ENCODE assay signal across 29 mouse cellular contexts in the genomic region with DNA sequence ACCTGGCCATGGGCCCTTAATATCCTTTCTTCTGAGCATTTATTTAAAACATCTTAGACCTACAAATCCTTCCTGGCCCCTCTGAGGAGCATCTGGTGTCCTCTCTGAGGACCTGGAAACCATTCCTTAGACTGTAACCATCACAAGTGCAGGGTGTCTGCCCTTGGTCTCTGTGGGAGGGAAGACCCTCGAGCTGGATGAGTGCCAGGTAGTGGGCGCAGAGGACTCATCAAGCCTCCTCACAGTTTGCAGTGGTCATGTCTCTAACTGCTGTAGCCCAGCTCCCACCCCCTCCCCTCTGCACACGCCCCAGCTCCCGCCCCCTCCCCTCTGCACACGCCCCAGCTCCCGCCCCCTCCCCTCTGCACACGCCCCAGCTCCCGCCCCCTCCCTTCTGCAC. TPM values are rescaled to one million over a fixed set of nuclear protein-coding genes. Genes with fewer than 3 reads are reported as not detected.
DNase-seq lines count a peak whose midpoint lies in the region; ATAC-seq and TF ChIP-seq lines count a peak whose summit lies in the region.
"Had no signal": no experiment of that assay in that cellular context is flagged by ENCODE, and none has a peak within 500 bp of the region (broad histone marks: within the 10 kb centered on the region; RNA-seq: fewer than 3 reads in every experiment).

No protein-coding gene starts in this region.

- no peak overlapping the region for H3K9ac ChIP-seq in intestine, embryonic 15.5 days
- no peak overlapping the region for H3K9ac ChIP-seq in intestine, postnatal 0 days (ENCODE audit: low read depth, low read length)
- no peak overlapping the region for H3K9ac ChIP-seq in ES-Bruce4 (ENCODE audit: low read depth, poor library complexity, severe bottlenecking)
- no peak overlapping the region for H3K9ac ChIP-seq in stomach, postnatal 0 days (ENCODE audit: low read length)
- H3K9ac ChIP-seq: embryonic facial prominence, embryonic 15.5 days; hindbrain, embryonic 14.5 days had no signal

- H3K4me2 ChIP-seq in intestine, embryonic 15.5 days (replicated peaks) = no peak overlapping the region
- H3K4me2 ChIP-seq in intestine, postnatal 0 days (replicated peaks; ENCODE audit: low read depth) = no peak overlapping the region
- no peak overlapping the region for H3K4me2 ChIP-seq in stomach, postnatal 0 days (replicated peaks; ENCODE audit: low read depth)
- H3K4me2 ChIP-seq: embryonic facial prominence, embryonic 15.5 days; hindbrain, embryonic 14.5 days had no signal

- peak; percentile 18 for DNase-seq in adrenal gland, adult 8-10 months
- DNase-seq in adrenal gland, adult 2 months = no peak
- DNase-seq in stomach, postnatal 0 days (ENCODE audit: low spot score) = no peak
- DNase-seq: B cell, adult 2 months; cerebellum, adult 2 months; cerebellum, postnatal 14 days; embryo, embryonic 11 days; gastrocnemius, adult 2 months; gastrocnemius, postnatal 25 days had no signal

- H3K9me3 ChIP-seq in intestine, embryonic 15.5 days = no peaks in the 10 kb centered on the region
- no peaks in the 10 kb centered on the region for H3K9me3 ChIP-seq in intestine, postnatal 0 days (ENCODE audit: control insufficient read depth)
- H3K9me3 ChIP-seq in ES-Bruce4 (replicated peaks; ENCODE audit: control insufficient read depth, insufficient read depth, low read length, poor library complexity, severe bottlenecking) = no peaks in the 10 kb centered on the region
- no peaks in the 10 kb centered on the region for H3K9me3 ChIP-seq in stomach, postnatal 0 days (ENCODE audit: control insufficient read depth, low read length)
- H3K9me3 ChIP-seq: embryonic facial prominence, embryonic 15.5 days; hindbrain, embryonic 10.5 days had no signal

- TF ChIP-seq EP300 in ES-Bruce4 (IDR thresholded peaks at IDR 0.05; ENCODE audit: insufficient read depth, low read depth, low read length) = no peak
- no peak for TF ChIP-seq EP300 in stomach, postnatal 0 days (optimal IDR thresholded peaks at IDR 0.05)

- no peak overlapping the region for H3K4me3 ChIP-seq in intestine, embryonic 15.5 days (replicated peaks)
- no peak overlapping the region for H3K4me3 ChIP-seq in intestine, postnatal 0 days (ENCODE audit: low read depth, low read length)
- H3K4me3 ChIP-seq in ES-Bruce4 (ENCODE audit: low read depth, low read length) = no peak overlapping the region
- H3K4me3 ChIP-seq in stomach, postnatal 0 days (ENCODE audit: low read depth, low read length) = no peak overlapping the region
- H3K4me3 ChIP-seq: embryonic facial prominence, embryonic 15.5 days; erythroblast, embryonic 14.5 days; forebrain, embryonic 10.5 days; gastrocnemius, adult 2 months; hindbrain, embryonic 10.5 days had no signal

- TF ChIP-seq CTCF in intestine, postnatal 0 days (IDR thresholded peaks at IDR 0.05; ENCODE audit: low read depth) = no peak
- no peak for TF ChIP-seq CTCF in ES-Bruce4 (IDR thresholded peaks at IDR 0.05; ENCODE audit: low read depth, low read length)
- TF ChIP-seq CTCF in stomach, postnatal 0 days (IDR thresholded peaks at IDR 0.05; ENCODE audit: low read depth) = no peak

- no peak overlapping the region for H3K27ac ChIP-seq in intestine, embryonic 15.5 days
- H3K27ac ChIP-seq in intestine, postnatal 0 days (ENCODE audit: low read depth, low read length) = no peak overlapping the region
- H3K27ac ChIP-seq in ES-Bruce4 (ENCODE audit: insufficient read depth, low read length) = peak overlapping the region; percentile 21; the same call in 1 of the 2 replicates
- no peak overlapping the region for H3K27ac ChIP-seq in stomach, postnatal 0 days (replicated peaks)
- H3K27ac ChIP-seq: embryonic facial prominence, embryonic 15.5 days; forebrain, embryonic 10.5 days; gastrocnemius, adult 2 months; hindbrain, embryonic 10.5 days; hindbrain, embryonic 14.5 days had no signal

- TF ChIP-seq POLR2A in ES-Bruce4 (IDR thresholded peaks at IDR 0.05; ENCODE audit: insufficient read depth, low read length) = no peak

- H3K36me3 ChIP-seq in intestine, embryonic 15.5 days = no peaks in the 10 kb centered on the region
- H3K36me3 ChIP-seq in intestine, postnatal 0 days (ENCODE audit: control insufficient read depth, insufficient read depth) = no peaks in the 10 kb centered on the region
- H3K36me3 ChIP-seq in ES-Bruce4 (ENCODE audit: control insufficient read depth, insufficient read depth, low read length, poor library complexity, severe bottlenecking) = no peaks in the 10 kb centered on the region
- no peaks in the 10 kb centered on the region for H3K36me3 ChIP-seq in stomach, postnatal 0 days (ENCODE audit: control insufficient read depth, insufficient read depth, low read length)
- H3K36me3 ChIP-seq: embryonic facial prominence, embryonic 15.5 days; forebrain, embryonic 10.5 days; hindbrain, embryonic 10.5 days had no signal

- H3K4me1 ChIP-seq in intestine, embryonic 15.5 days (replicated peaks) = no peaks in the 10 kb centered on the region
- H3K4me1 ChIP-seq in intestine, postnatal 0 days (replicated peaks; ENCODE audit: control insufficient read depth, insufficient read depth, low read length) = no peaks in the 10 kb centered on the region
- H3K4me1 ChIP-seq in ES-Bruce4 (ENCODE audit: control insufficient read depth, insufficient read depth, low read length) = peaks cover 3% of the 10 kb centered on the region
- no peaks in the 10 kb centered on the region for H3K4me1 ChIP-seq in stomach, postnatal 0 days (replicated peaks; ENCODE audit: control insufficient read depth, insufficient read depth)
- H3K4me1 ChIP-seq: embryonic facial prominence, embryonic 15.5 days had no signal

- peak; percentile 51; the same call in 1 of the 2 replicates for ATAC-seq in intestine, embryonic 15.5 days
- no peak for ATAC-seq in intestine, postnatal 0 days
- ATAC-seq in stomach, postnatal 0 days (ENCODE audit: low FRiP score, low TSS enrichment) = 0 out of 2 replicates have a peak, but pooled peaks have one; percentile 38
- ATAC-seq in monocyte, adult 5-6 weeks (replicated peaks; ENCODE audit: insufficient number of reproducible peaks, low FRiP score, low TSS enrichment, poor library complexity, severe bottlenecking) = no peak
- ATAC-seq: activated CD4-positive, CD25-positive, alpha-beta regulatory T cell, adult 4 months; CD4-positive, CD25-positive, alpha-beta regulatory T cell, adult 4 months; forebrain, embryonic 14.5 days had no signal

- 57% methylated on average over 2 of the region's 8 CpGs for WGBS in intestine, embryonic 15.5 days
- 67% methylated on average over 4 of the region's 8 CpGs for WGBS in intestine, postnatal 0 days
- 36% methylated on average over 3 of the region's 8 CpGs for WGBS in stomach, postnatal 0 days

- H3K27me3 ChIP-seq in intestine, embryonic 15.5 days (replicated peaks) = no peaks in the 10 kb centered on the region
- no peaks in the 10 kb centered on the region for H3K27me3 ChIP-seq in intestine, postnatal 0 days (replicated peaks; ENCODE audit: control insufficient read depth, insufficient read depth, low read length)
- H3K27me3 ChIP-seq in ES-Bruce4 (ENCODE audit: control insufficient read depth, insufficient read depth, low read length, poor library complexity, severe bottlenecking) = no peaks in the 10 kb centered on the region
- no peaks in the 10 kb centered on the region for H3K27me3 ChIP-seq in stomach, postnatal 0 days (ENCODE audit: control insufficient read depth, insufficient read depth, low read length)
- H3K27me3 ChIP-seq: embryonic facial prominence, embryonic 15.5 days had no signal

RNA-seq across cellular contexts. Expression of gene Fam169a, which starts 6.8 kb away (rescaled TPM):
- total RNA-seq in adrenal gland, adult 8-10 months (2022) = 10 to 100 TPM in 2 of 4 experiments, 1 to 10 TPM in 2; 2.4 to 15.4 (median 8.6) TPM
- total RNA-seq in adrenal gland, adult 2 months (2021) = 1 to 10 TPM; 1.8 to 8.5 TPM
- 0.04 and 0.29 TPM in 2 replicates for polyA plus RNA-seq in adrenal gland, adult 2 months (2012; rRNA removed)
- 2.1 and 2.4 TPM in 2 replicates for polyA plus RNA-seq in intestine, embryonic 15.5 days (2015; fragmentation: Nextera tagmentation; extraction: Ambion mirVana)
- polyA plus RNA-seq in intestine, postnatal 0 days (2015; fragmentation: Nextera tagmentation; extraction: Ambion mirVana) = 0.78 and 0.90 TPM in 2 replicates
- polyA plus RNA-seq in ES-Bruce4 (2011; ENCODE audit: insufficient read depth, insufficient read length, low read depth, missing spikeins) = 74.6 and 81.9 TPM in 2 replicates
- 0.70 TPM in 2 replicates for polyA plus RNA-seq in stomach, postnatal 0 days (2015; fragmentation: Nextera tagmentation; extraction: Ambion mirVana)
- 0.10 to 0.64 TPM (median 0.19 TPM) in 3 replicates for total RNA-seq in monocyte, adult 5-6 weeks (2017)
- total RNA-seq: gastrocnemius, adult 2 months; gastrocnemius, postnatal 25 days had no signal

RNA-seq across cellular contexts. Expression of gene 1700029F12Rik, which starts 26.2 kb away (rescaled TPM):
- not detected for total RNA-seq in adrenal gland, adult 8-10 months (2022)
- total RNA-seq in adrenal gland, adult 2 months (2021) = under 1 TPM in 1 of 2 experiments, not detected in 1; 0.75 TPM
- 0.42 and 0.48 TPM in 2 replicates for polyA plus RNA-seq in adrenal gland, adult 2 months (2012; rRNA removed)
- polyA plus RNA-seq in intestine, embryonic 15.5 days (2015; fragmentation: Nextera tagmentation; extraction: Ambion mirVana) = not detected in 2 replicates
- polyA plus RNA-seq in intestine, postnatal 0 days (2015; fragmentation: Nextera tagmentation; extraction: Ambion mirVana) = not detected in 2 replicates
- not detected in 2 replicates for polyA plus RNA-seq in ES-Bruce4 (2011; ENCODE audit: insufficient read depth, insufficient read length, low read depth, missing spikeins)
- 0.08 TPM in 1 of 2 replicates, not detected in the other for polyA plus RNA-seq in stomach, postnatal 0 days (2015; fragmentation: Nextera tagmentation; extraction: Ambion mirVana)
- total RNA-seq in monocyte, adult 5-6 weeks (2017) = not detected in 3 replicates
- total RNA-seq: adrenal gland, adult 18-20 months; adrenal gland, postnatal 36 days; common myeloid progenitor, adult 5-6 weeks; gastrocnemius, adult 2 months; gastrocnemius, postnatal 25 days; granulocyte monocyte progenitor cell, adult 5-6 weeks; heart, postnatal 25 days; MEL had no signal
- polyA plus RNA-seq: activated CD4-positive, CD25-positive, alpha-beta regulatory T cell, adult 4 months; CD4-positive, CD25-positive, alpha-beta regulatory T cell, adult 4 months; cerebellum, adult 2 months; embryonic facial prominence, embryonic 11.5 days; embryonic facial prominence, embryonic 15.5 days; erythroblast, embryonic 14.5 days; forebrain, embryonic 10.5 days; forebrain, embryonic 14.5 days; heart, embryonic 14.5 days; hindbrain, embryonic 10.5 days; hindbrain, embryonic 14.5 days had no signal

RNA-seq across cellular contexts. Expression of gene Gm6169, which starts 38.7 kb away (rescaled TPM):
- 10 to 100 TPM in 1 of 4 experiments, 1 to 10 TPM in 2, not detected in 1; 1.5 to 11.2 (median 7.5) TPM for total RNA-seq in adrenal gland, adult 8-10 months (2022)
- 10 to 100 TPM in 1 of 2 experiments, under 1 TPM in 1; 0.66 to 15.5 TPM for total RNA-seq in adrenal gland, adult 2 months (2021)
- polyA plus RNA-seq in adrenal gland, adult 2 months (2012; rRNA removed) = 0.96 and 1.0 TPM in 2 replicates
- 3.8 and 3.9 TPM in 2 replicates for polyA plus RNA-seq in intestine, embryonic 15.5 days (2015; fragmentation: Nextera tagmentation; extraction: Ambion mirVana)
- 3.5 and 4.2 TPM in 2 replicates for polyA plus RNA-seq in intestine, postnatal 0 days (2015; fragmentation: Nextera tagmentation; extraction: Ambion mirVana)
- 165 and 181 TPM in 2 replicates for polyA plus RNA-seq in ES-Bruce4 (2011; ENCODE audit: insufficient read depth, insufficient read length, low read depth, missing spikeins)
- 8.5 and 10.2 TPM in 2 replicates for polyA plus RNA-seq in stomach, postnatal 0 days (2015; fragmentation: Nextera tagmentation; extraction: Ambion mirVana)
- 1.2 to 5.6 TPM (median 1.3 TPM) in 3 replicates for total RNA-seq in monocyte, adult 5-6 weeks (2017)
- polyA plus RNA-seq: erythroblast, embryonic 14.5 days had no signal

Comparison
In these comparisons a context has a peak if more than half of its experiments do, and no peak if none do; other contexts are left out.
1. ATAC-seq: peak in intestine, embryonic 15.5 days (single experiment) and stomach, postnatal 0 days (single experiment); none in intestine, postnatal 0 days (single experiment) and monocyte, adult 5-6 weeks (single experiment).
2. RNA of gene Fam169a, which starts 6.8 kb away (polyA plus RNA-seq): 74.6 to 81.9 TPM in ES-Bruce4; 2.1 to 2.4 TPM in intestine, embryonic 15.5 days, 0.78 to 0.90 TPM in intestine, postnatal 0 days, 0.70 TPM in stomach, postnatal 0 days and 0.04 to 0.29 TPM in adrenal gland, adult 2 months; every median in the first group is over 10 times any median in the second.
3. RNA of gene Gm6169, which starts 38.7 kb away (polyA plus RNA-seq): 165 to 181 TPM in ES-Bruce4; 8.5 to 10.2 TPM in stomach, postnatal 0 days, 3.8 to 3.9 TPM in intestine, embryonic 15.5 days, 3.5 to 4.2 TPM in intestine, postnatal 0 days and 0.96 to 1.0 TPM in adrenal gland, adult 2 months; every median in the first group is over 10 times any median in the second.